Mouse (Mus musculus): Measurements from ENCODE around the gene Wnt5b.

Gene Wnt5b

DNA sequence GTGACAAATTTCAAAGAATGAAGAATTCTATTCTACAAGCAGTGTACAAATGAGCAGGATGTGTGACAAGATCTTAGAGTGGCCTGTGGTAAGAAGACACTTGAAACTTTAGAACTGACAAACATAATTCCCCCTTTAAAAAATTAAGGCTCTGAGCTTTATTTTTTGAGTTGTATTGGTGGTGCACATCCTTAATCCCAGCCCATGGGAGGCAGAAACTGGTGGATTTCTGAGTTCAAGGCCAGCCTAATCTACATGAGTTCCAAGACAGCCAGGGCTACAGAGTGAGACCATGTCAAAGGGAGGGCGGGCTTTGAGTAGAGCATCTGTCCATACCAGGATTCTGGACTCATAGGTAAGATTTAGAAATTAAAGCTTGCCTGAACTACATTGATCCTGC is 157.3 kb downstream of the Wnt5b start:
- DNase-seq (ENCODE audit: low spot score), result no peak

DNA sequence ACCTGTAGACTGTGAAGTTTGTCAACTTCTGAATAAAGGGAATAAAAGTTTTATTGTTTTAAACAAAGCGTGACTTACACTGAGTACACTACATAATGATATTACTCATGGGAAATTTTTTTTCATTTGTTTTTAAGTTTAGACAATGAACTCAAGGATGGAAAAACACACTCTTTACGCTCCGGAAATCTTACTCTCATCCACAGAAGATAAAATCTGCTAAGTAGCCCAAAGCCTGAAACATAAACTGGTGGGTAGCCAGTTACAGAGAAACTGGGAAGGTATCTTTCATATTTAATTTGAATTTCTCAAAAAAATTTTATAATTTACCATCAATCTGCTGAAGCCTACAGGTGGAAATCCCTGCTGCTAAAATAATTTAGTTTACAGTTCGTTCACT is 157.7 kb downstream of the Wnt5b start:
- no peak for DNase-seq (ENCODE audit: low spot score)

DNA sequence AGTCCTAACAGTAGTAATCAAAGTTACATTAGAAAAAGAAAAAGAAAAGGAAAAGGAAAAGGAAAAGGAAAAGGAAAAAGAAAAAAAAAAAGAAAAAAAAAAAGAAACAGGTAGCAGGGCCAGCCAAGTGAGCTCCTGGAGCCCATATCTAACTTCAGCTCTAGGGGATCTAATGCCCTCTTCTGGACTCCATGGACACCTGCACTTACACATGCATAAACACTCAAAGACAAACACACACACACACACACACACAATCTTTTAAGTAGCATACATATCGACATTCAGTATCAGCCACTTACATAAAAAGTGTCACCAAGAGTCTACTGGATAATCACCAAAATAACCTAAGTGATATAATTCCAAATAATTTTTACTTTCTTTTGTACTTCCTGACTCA is 158.5 kb downstream of the Wnt5b start:
- DNase-seq (ENCODE audit: low spot score), result no peak

Data from testis, postnatal 14 days (tissue).